Mouse (Mus musculus): Measurements from ENCODE around the gene Tmem33.

The Tmem33 gene

DNA sequence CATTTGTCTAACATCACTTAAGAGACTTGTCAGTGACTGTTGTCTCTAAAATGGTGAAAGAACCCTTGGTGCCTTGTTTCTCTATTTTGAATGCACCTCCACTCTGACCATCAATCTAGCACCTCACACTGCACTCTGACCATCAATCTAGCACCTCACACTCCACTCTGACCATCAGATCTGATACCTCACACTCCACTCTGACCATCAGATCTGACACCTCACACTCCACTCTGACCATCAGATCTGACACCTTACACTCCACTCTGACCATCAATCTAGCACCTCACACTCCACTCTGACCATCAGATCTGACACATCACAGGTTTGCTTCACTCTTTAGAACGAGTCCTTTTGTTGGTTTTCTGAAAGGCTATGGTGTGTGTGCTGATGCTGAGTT is 63.7 kb downstream of the Tmem33 start:
- DNase-seq = no peak

DNA sequence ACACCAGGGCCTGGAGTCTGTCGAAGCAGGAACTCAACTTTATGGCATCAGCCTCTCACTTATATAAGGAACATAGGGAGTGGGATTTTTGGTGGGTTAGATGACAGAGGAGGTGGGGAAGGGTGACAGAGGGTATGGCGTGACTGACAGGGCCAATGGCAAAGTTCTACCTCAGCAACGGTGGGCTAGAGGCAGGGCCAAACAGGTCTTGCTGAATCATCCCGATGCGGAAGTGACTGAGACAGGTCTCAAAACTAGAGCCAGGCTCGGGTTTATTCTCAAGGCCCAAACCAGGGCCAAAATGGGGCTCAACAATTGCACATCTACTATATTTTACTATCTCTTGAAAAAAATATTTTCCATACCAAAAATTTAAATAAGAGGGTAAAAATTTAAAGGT is 80.4 kb downstream of the Tmem33 start:
- no peak for DNase-seq
